Mouse (Mus musculus): Measurements from ENCODE around the gene Med20.
A peak's percentile ranks its signal among the peaks of the same experiment; 100 is the strongest.
"Not testable (repeated sequence)": the region's sequence is repeated elsewhere in the genome, so short reads cannot be mapped to it uniquely, and the experiment has no call there.

The Med20 gene

DNA sequence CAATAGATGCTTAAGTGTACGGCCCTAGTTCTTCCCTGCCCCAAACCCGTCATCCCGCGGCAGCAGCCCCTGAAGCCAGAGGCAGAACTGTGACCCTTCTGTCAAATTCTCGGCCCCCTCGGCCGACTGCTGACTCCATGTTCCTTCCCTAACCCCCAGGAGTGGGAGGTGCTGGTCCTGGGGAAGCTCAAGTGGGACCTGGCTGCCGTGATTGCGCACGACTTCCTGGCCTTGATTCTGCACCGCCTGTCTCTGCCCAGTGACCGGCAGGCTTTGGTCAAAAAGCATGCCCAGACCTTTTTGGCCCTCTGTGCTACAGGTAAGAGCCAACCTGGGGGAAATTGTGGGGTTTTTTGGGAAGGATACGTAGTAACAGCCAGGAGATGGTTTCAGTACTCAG, 14.1 kb upstream of the Med20 start:
- DNase-seq: no peak

DNA sequence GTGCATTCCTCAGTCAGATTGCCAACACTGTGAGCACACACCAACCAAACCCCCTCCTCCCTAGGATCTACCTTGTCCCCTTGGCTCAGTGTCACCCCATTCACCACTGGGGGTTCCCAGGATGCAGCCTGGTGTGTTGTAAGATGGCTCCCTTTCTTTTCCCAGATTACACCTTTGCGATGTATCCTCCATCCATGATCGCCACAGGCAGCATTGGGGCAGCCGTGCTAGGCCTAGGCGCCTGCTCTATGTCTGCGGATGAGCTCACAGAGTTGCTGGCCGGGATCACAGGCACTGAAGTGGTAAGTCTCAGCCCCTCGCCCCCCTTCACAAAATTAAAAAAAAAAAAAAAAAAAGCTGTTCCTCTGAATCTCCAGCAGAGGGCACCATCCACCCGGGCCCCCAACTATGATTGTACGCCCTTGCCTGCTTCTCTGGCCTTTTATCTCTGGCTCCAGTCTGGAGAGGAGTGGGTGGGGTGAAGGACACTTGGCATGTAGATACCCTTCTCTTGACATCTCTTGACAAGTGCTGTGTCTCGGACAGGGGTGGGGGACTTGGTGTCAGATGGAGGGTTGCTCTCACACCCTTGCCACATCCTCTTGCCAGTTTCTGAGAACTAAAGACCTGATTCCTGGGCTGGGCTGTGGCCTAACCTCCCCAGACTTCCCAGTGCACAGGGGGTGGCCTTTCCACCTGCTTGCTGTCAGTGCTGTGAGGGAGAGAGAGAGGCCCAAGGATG, 13.4 kb upstream of the Med20 start:
- peak; percentile 59 for DNase-seq

GRCm38 (mm10) chr17:47598580-47599304, 12.6 kb upstream of the Med20 start:
- DNase-seq: not testable (repeated sequence)

DNA sequence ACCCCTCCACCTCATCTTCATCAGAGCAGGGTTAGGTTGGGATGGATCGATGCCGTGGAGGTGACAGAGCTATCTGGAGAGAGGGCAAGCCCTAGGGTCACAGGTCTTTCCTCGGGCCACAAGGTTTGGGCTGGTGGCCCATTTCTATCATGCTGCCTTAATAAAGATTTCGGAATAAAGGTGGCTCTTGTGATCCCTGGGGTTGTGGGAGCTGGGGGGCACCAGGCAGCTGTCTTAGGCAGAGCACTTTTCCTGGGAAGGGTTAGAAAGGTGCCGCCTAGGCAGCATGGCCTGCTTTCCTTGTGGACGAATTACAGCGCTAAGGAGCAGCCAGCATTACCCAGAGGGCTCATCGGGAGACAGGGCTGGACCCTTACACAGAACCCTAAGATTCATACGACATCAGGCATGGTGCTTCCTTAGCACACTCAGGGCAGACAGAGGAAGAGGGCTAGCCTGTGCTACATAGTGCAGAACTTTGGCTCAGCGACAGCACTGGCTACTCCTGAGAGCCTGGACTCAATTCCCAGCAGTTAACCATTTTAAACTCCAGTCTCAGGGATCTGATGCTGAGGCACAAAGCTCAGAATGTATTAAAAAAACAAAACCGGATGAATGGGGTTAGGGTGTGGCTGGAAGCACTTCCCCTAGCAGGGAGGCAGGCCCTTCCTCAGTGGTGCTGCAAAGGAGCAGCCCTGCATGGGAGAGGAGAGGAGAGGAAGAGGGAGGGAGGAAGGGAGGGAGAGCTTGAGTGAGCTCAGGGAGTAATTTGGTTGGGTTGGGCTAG, 11.7 kb upstream of the Med20 start:
- no peak for DNase-seq

DNA sequence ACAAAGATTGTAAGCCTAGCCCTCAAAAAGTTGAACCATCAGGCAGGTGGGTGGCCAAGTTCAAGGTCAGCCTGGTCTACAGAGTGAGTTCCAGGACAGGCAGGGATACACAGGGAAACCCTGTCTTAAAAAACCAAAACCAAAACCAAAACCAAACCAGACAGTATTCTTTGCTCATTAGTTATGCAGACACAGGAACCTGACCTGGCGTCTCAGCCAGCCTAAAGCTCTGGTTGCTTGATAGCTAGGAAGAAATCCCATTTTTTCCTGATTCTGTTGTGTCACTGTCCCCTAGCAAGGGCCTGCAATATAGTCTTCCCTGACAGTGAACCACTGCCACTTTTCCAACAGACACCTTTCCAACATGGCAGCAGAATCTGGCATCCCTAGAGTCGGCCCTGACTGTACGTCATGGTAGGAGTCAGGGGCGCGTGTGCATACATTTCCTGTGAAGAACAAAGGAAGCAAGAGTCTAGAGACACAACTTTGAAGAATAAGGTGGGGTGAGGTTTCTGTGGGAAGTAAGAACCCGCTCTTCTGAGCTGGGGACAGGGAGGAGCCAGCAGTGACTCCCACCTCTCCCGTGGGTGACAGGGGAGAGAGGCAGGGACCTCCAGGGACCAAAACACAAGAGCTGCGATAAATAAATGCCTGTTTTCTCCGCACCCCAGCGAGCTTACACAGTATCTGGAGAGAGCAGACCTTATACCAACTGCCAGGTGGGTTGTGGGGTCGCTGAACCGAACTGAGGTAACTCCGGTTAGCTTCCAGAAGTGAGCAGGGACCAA, 10.6 kb upstream of the Med20 start:
- no peak for DNase-seq

- no peak for DNase-seq
These were observed 10.0 kb upstream of the Med20 start for GRCm38 (mm10) chr17:47601389-47601755.

DNA sequence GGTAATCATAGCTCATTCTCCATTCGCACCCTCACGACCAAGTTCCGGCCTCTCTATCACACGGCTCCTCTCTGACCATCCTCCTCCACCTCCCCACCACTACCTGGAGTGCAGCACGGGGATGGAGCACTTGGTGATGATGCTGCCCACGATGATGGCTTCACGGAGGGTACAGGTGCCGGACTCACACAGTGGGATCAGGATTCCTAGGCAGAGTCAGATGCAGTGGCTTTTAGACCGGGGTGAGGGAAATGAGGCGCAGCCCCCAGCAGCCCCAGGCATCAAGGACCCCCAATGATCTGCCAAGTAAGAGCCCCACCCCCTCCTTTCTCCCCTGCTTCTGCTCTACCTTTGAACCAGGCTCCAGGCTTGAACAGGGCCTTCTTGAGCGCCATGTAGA, 9.1 kb upstream of the Med20 start:
- no peak for DNase-seq

- DNase-seq: no peak
These were observed 5.2 kb upstream of the Med20 start for GRCm38 (mm10) chr17:47606220-47606619.

- DNase-seq: no peak
These were observed 2.2 kb upstream of the Med20 start for GRCm38 (mm10) chr17:47609182-47609581.

GRCm38 (mm10) chr17:47611661-47611982, 240 bp downstream of the Med20 start:
- no peak for DNase-seq

DNA sequence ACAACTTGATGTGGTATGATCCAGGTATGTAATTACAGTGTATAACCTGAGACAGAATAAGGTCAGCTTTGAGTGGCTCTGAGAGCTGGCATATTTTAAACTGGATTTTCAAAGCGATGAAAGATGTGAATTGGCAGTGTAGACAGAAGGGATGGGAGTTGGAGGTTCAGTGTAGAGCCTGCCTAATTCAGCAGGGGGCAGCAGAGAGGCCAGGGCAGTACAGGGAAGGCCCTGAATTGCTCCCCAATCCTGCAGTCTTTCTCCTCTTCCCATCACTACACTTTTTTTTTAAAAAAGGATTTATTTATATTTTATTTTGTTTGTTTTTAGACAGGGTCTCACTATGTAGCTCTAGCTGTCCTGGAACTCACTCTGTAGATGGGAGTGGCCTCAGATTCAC, 2.6 kb downstream of the Med20 start:
- no peak for DNase-seq

GRCm38 (mm10) chr17:47616119-47616518, 4.7 kb downstream of the Med20 start:
- no peak for DNase-seq

GRCm38 (mm10) chr17:47616652-47617051, 5.3 kb downstream of the Med20 start:
- no peak for DNase-seq

GRCm38 (mm10) chr17:47617605-47618307, 6.4 kb downstream of the Med20 start:
- DNase-seq: no peak

GRCm38 (mm10) chr17:47618556-47619311, 7.4 kb downstream of the Med20 start:
- no peak for DNase-seq

DNA sequence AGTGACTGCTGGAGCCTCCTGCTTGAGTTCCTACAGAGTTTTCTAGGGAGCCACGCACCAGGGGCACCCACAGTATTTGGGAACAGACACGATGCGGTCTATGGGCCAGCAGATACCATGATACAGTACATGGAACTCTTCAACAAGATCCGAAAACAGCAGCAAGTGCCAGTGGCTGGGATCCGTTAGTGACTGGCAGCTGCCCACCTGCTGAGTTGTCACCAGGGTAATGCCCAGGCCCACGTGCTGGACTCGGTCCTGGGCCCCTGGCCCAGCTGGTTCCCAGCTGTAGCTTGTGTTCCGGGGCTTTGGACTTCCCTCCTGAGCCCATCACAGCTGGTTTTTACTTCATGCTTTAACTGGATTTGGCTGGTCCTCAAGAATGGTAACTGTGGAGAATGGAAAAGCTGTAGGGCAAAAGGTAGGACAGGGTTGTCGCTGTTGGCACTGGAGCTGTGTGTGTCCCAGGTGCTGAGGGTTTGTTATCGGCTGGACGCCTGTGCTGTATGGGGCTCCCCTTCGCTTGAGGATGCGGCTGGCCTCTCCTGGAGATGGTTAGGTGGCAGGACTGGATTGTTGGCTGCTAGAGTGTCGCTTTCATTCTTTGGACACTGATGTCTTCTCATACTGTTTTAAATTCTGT, 11.7 kb downstream of the Med20 start:
- no peak for DNase-seq

GRCm38 (mm10) chr17:47624572-47624971, 13.2 kb downstream of the Med20 start:
- not testable (repeated sequence) for DNase-seq

DNA sequence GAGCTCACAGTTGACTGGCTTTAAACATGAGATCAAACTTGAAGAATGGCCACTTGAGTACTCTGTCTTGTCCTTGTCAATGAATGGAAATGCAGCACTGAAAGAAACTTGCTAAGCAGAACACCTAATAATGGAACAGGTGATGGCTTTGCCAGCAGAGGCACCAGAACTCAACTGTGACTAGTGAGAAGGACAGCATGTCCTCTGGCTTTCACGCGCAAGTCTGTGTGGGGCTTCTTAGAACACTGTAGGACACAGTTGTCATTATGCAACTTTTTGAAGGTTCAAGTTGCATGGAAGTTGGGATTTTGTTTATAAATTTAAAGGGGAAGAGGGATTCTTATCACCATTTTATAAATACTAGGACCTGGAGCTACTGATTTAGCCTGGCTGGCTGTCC, 13.7 kb downstream of the Med20 start:
- no peak for DNase-seq

DNA sequence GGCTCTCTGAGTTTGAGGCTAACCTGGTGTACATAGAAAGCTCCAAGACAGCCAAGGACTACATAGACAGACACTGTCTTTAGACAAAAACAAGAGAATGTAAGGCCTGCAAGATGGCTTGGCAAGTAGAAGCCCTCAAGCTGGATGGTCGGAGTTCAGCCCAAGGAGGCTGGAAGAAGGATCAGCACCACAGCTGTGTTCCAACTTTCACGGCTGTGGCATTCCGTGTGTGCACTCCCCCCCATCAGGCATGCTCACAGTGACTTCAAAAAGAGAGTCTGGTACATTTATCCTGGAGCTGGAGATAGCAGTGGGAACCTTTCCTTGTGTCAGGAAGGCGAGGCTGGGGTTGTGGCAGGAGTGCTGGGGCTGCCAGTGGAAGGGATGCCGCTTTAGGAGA, 14.6 kb downstream of the Med20 start:
- no peak for DNase-seq

DNA sequence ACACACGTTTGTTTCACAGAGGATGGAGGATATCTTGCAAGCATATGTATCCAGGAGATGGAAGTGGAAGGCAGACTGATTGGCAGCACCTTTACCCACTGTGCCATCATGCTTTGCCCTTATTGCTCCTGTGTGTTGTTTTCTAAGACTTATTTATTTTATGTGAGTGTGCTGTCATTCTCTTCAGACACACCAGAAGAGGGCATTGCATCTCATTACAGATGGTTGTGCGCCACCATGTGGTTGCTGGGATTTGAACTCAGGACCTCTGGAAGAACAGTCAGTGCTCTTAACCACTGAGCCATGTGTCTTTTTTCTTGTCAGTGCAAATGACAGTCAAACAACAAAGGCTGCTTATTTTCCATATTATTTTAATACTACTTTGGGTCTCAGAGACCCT, 16.4 kb downstream of the Med20 start:
- no peak for DNase-seq
